ENCODE assay signal across 8 mouse cellular contexts in the genomic region with DNA sequence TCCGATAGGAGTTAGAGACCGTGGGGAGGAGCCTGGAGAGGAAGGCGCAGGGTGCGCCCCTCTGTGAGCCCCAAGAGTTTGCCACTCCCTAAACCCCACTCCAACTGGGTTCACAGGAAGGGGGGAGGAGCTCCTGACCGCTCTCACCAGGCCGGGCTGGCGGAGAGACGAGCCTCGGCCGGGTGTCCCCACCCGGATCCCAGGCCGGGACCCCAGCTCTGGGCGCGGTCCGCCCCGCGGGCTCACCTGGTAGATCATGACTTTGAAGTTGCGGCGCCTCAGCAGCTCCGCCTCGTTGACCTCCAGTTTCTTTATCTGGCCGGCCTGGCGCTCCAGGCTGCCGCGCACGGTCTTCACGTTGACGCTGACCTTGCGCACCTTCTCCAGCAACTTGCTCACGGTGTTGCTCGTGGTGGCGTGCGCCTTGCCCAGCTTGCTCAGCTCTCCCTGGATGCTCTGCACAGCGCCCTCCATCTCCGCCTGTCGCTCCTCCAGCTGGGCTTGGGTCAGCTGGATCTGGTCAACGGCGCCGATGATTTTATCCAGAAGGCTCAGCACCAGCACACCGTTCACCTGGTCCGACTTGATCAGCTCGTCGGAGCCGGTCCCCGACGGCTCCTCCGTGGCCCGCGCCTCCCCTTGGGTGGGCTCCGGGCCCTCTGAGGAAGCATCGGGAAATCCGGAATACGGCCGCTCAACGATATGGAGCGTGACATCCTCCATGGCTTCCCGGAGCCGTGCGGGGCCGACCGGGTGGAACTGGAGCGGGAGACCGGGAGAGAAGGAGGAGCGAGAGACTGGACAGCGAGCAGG. TPM values are rescaled to one million over a fixed set of nuclear protein-coding genes. Genes with fewer than 3 reads are reported as not detected.
A peak's percentile ranks its signal among the peaks of the same experiment; 100 is the strongest.
DNase-seq lines count a peak whose midpoint lies in the region; ATAC-seq lines count a peak whose summit lies in the region.

No protein-coding gene starts in this region.

- 0 out of 2 replicates have a peak, but pooled peaks cover 3% of the 10 kb centered on the region for H3K27me3 ChIP-seq in intestine, embryonic 15.5 days (replicated peaks)
- H3K27me3 ChIP-seq in neural tube, embryonic 13.5 days = peaks cover 92% of the 10 kb centered on the region

- ATAC-seq in common myeloid progenitor, adult 5-6 weeks (replicated peaks; ENCODE audit: low read depth, poor library complexity, severe bottlenecking) = peak; percentile 61
- peak; percentile 75 for ATAC-seq in intestine, embryonic 15.5 days
- ATAC-seq in neural tube, embryonic 13.5 days (ENCODE audit: low read depth) = peak; percentile 56; the same call in 1 of the 2 replicates

- peak overlapping the region; percentile 88 for H3K4me2 ChIP-seq in intestine, embryonic 15.5 days (replicated peaks)
- peak overlapping the region; percentile 53 for H3K4me2 ChIP-seq in neural tube, embryonic 13.5 days

- peak overlapping the region; percentile 69 for H3K4me3 ChIP-seq in intestine, embryonic 15.5 days (replicated peaks)
- peak overlapping the region; percentile 42 for H3K4me3 ChIP-seq in neural tube, embryonic 13.5 days

- H3K4me1 ChIP-seq in intestine, embryonic 15.5 days (replicated peaks) = peaks cover 27% of the 10 kb centered on the region
- H3K4me1 ChIP-seq in neural tube, embryonic 13.5 days (replicated peaks) = peaks cover 16% of the 10 kb centered on the region

- under 1% methylated on average over 65 of the region's 65 CpGs for WGBS in intestine, embryonic 15.5 days
- 2% methylated on average over 65 of the region's 65 CpGs for WGBS in neural tube, embryonic 13.5 days

- H3K9ac ChIP-seq in intestine, embryonic 15.5 days = peak overlapping the region; percentile 76
- peak overlapping the region; percentile 56 for H3K9ac ChIP-seq in neural tube, embryonic 13.5 days

- H3K27ac ChIP-seq in intestine, embryonic 15.5 days = peak overlapping the region; percentile 91
- H3K27ac ChIP-seq in neural tube, embryonic 13.5 days (replicated peaks) = peak overlapping the region; percentile 7

- no peaks in the 10 kb centered on the region for H3K36me3 ChIP-seq in intestine, embryonic 15.5 days
- no peaks in the 10 kb centered on the region for H3K36me3 ChIP-seq in neural tube, embryonic 13.5 days

- DNase-seq in cerebellum, postnatal 25 days = peak; percentile 27 to 33
- no peak for DNase-seq in cerebellum, adult 9-11 months
- peak; percentile 99 for DNase-seq in heart, adult 11 months
- DNase-seq in lung, adult 18-20 months = peak; percentile 85 to 89
- DNase-seq in c-Kit-positive CD71-positive TER-119-positive erythroid progenitor cells, embryonic 14.5 days (ENCODE audit: low spot score) = no peak

- H3K9me3 ChIP-seq in intestine, embryonic 15.5 days = no peaks in the 10 kb centered on the region
- H3K9me3 ChIP-seq in neural tube, embryonic 13.5 days = no peaks in the 10 kb centered on the region

RNA-seq across cellular contexts. Expression of a gene that starts 0.7 kb away (rescaled TPM):
- 8.4 and 10.6 TPM in 2 replicates for total RNA-seq in common myeloid progenitor, adult 5-6 weeks (2017)
- polyA plus RNA-seq in intestine, embryonic 15.5 days (2015; fragmentation: Nextera tagmentation; extraction: Ambion mirVana) = 223 and 237 TPM in 2 replicates
- 46.7 and 49.3 TPM in 2 replicates for polyA plus RNA-seq in neural tube, embryonic 13.5 days (2015; fragmentation: Nextera tagmentation; extraction: Ambion mirVana)

RNA-seq across cellular contexts. Expression of a gene that starts 30.6 kb away (rescaled TPM):
- 59.6 and 74.9 TPM in 2 replicates for total RNA-seq in common myeloid progenitor, adult 5-6 weeks (2017)
- 45.8 and 48.9 TPM in 2 replicates for polyA plus RNA-seq in intestine, embryonic 15.5 days (2015; fragmentation: Nextera tagmentation; extraction: Ambion mirVana)
- 72.3 and 82.3 TPM in 2 replicates for polyA plus RNA-seq in neural tube, embryonic 13.5 days (2015; fragmentation: Nextera tagmentation; extraction: Ambion mirVana)

RNA-seq across cellular contexts. Expression of a gene that starts 39.3 kb away (rescaled TPM):
- total RNA-seq in common myeloid progenitor, adult 5-6 weeks (2017) = 16.2 and 25.9 TPM in 2 replicates
- 35.4 and 36.2 TPM in 2 replicates for polyA plus RNA-seq in intestine, embryonic 15.5 days (2015; fragmentation: Nextera tagmentation; extraction: Ambion mirVana)
- polyA plus RNA-seq in neural tube, embryonic 13.5 days (2015; fragmentation: Nextera tagmentation; extraction: Ambion mirVana) = 111 and 121 TPM in 2 replicates

Comparison
In these comparisons a context has a peak if more than half of its experiments do, and no peak if none do; other contexts are left out.
1. DNase-seq: peak in cerebellum, postnatal 25 days (2 of 2), heart, adult 11 months (single experiment) and lung, adult 18-20 months (2 of 2); none in cerebellum, adult 9-11 months (single experiment) and c-Kit-positive CD71-positive TER-119-positive erythroid progenitor cells, embryonic 14.5 days (single experiment).
2. Peak in every context shown above with its lines, with median percentiles within 50 percentile points of each other: ATAC-seq.